Comparison of ENCODE assay signal across 7 mouse cellular contexts in the genomic region with DNA sequence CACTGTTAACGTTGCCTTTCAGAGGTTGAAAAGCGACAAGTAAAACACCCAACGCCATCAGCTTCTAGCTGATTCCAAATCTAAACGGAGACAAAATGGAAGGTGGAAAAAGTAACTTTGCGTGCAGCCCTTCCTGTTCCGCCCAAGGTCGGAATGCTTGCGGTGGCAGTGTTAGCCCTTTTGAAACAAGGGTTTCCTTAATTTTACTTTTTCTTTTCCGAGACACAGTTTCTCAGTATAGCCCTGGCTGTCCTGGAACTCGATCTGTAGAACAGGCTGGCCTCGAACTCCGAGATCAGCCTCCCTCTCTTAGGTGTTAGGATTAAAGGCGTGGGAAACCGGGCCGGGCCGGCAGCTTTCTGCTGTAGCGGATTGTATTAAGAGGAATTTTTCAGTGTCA. TPM values are rescaled to one million over a fixed set of nuclear protein-coding genes. Genes with fewer than 3 reads are reported as not detected.
A peak's percentile ranks its signal among the peaks of the same experiment; 100 is the strongest.
DNase-seq lines count a peak whose midpoint lies in the region; ATAC-seq and TF ChIP-seq lines count a peak whose summit lies in the region.

No protein-coding gene starts in this region.

- no peaks in the 10 kb centered on the region for H3K27me3 ChIP-seq in spleen, adult 2 months (ENCODE audit: control insufficient read depth, insufficient read depth, low read length)
- H3K27me3 ChIP-seq in forebrain, embryonic 15.5 days, result no peaks in the 10 kb centered on the region
- H3K27me3 ChIP-seq in kidney, embryonic 16.5 days (ENCODE audit: insufficient read depth, low read length), result no peaks in the 10 kb centered on the region
- no peaks in the 10 kb centered on the region for H3K27me3 ChIP-seq in lung, embryonic 15.5 days
- H3K27me3 ChIP-seq in small intestine, adult 2 months (ENCODE audit: control insufficient read depth, insufficient read depth, low read length), result no peaks in the 10 kb centered on the region

- peak; percentile 15 to 32 for DNase-seq in spleen, adult 2 months (ENCODE audit: low read depth in 1 of 2, low spot score in 2 of 2)
- DNase-seq in spleen, postnatal 14 days (ENCODE audit: low spot score in 2 of 2), result no peak

- peak overlapping the region; percentile 93 for H3K4me3 ChIP-seq in spleen, adult 2 months (ENCODE audit: extremely low read depth, insufficient read depth, insufficient read length)
- peak overlapping the region; percentile 97 for H3K4me3 ChIP-seq in brown adipose tissue, adult 24 weeks (ENCODE audit: insufficient read depth, low read depth, low read length)
- H3K4me3 ChIP-seq in forebrain, embryonic 15.5 days, result peak overlapping the region; percentile 90
- H3K4me3 ChIP-seq in kidney, embryonic 16.5 days (ENCODE audit: low read length), result peak overlapping the region; percentile 63
- peak overlapping the region; percentile 80 for H3K4me3 ChIP-seq in lung, embryonic 15.5 days
- H3K4me3 ChIP-seq in small intestine, adult 2 months (ENCODE audit: low read depth, low read length), result peak overlapping the region; percentile 89

- peak; percentile 27; the same call in 1 of the 2 replicates for ATAC-seq in forebrain, embryonic 15.5 days (replicated peaks)
- peak; percentile 37; the same call in 1 of the 2 replicates for ATAC-seq in kidney, embryonic 16.5 days (ENCODE audit: low FRiP score, low TSS enrichment)
- peak; percentile 27; the same call in 1 of the 2 replicates for ATAC-seq in lung, embryonic 15.5 days (ENCODE audit: borderline replicate concordance, extremely low read depth, low FRiP score, low TSS enrichment)

- peak overlapping the region; percentile 91 for H3K9ac ChIP-seq in forebrain, embryonic 15.5 days (replicated peaks)
- H3K9ac ChIP-seq in kidney, embryonic 16.5 days (replicated peaks; ENCODE audit: low read length), result peak overlapping the region; percentile 81
- H3K9ac ChIP-seq in lung, embryonic 15.5 days, result peak overlapping the region; percentile 88

- peak overlapping the region; percentile 82 for H3K4me2 ChIP-seq in forebrain, embryonic 15.5 days (replicated peaks)
- peak overlapping the region; percentile 77 for H3K4me2 ChIP-seq in kidney, embryonic 16.5 days (replicated peaks; ENCODE audit: low read depth, low read length)
- peak overlapping the region; percentile 60 for H3K4me2 ChIP-seq in lung, embryonic 15.5 days

- H3K27ac ChIP-seq in spleen, adult 2 months (ENCODE audit: insufficient read depth, low read length), result peak overlapping the region; percentile 86
- H3K27ac ChIP-seq in brown adipose tissue, adult 24 weeks (replicated peaks; ENCODE audit: low read depth, low read length), result peak overlapping the region; percentile 84
- H3K27ac ChIP-seq in forebrain, embryonic 15.5 days (replicated peaks), result peak overlapping the region; percentile 91
- H3K27ac ChIP-seq in kidney, embryonic 16.5 days (ENCODE audit: low read length), result peak overlapping the region; percentile 76
- H3K27ac ChIP-seq in lung, embryonic 15.5 days, result peak overlapping the region; percentile 79
- H3K27ac ChIP-seq in small intestine, adult 2 months (ENCODE audit: insufficient read depth, low read depth, low read length), result peak overlapping the region; percentile 78

- 2% methylated on average over 17 of the region's 17 CpGs for WGBS in spleen, adult 2 months
- under 1% methylated on average over 17 of the region's 17 CpGs for WGBS in forebrain, embryonic 15.5 days
- 0% methylated on average over 17 of the region's 17 CpGs for WGBS in kidney, embryonic 16.5 days
- under 1% methylated on average over 17 of the region's 17 CpGs for WGBS in lung, embryonic 15.5 days
- under 1% methylated on average over 17 of the region's 17 CpGs for WGBS in small intestine, adult 2 months

- TF ChIP-seq POLR2A in spleen, adult 2 months (IDR thresholded peaks at IDR 0.05; ENCODE audit: low read depth, low read length), result no peak
- TF ChIP-seq POLR2A in small intestine, adult 2 months (IDR thresholded peaks at IDR 0.05; ENCODE audit: low read depth, low read length), result no peak

- no peak for TF ChIP-seq CTCF in spleen, adult 2 months (IDR thresholded peaks at IDR 0.05; ENCODE audit: extremely low read depth, insufficient read depth, insufficient read length, insufficient replicate concordance)
- no peak for TF ChIP-seq CTCF in small intestine, adult 2 months (IDR thresholded peaks at IDR 0.05; ENCODE audit: extremely low read depth, insufficient read length, insufficient replicate concordance, low read depth, low read length)

- H3K9me3 ChIP-seq in forebrain, embryonic 15.5 days, result no peaks in the 10 kb centered on the region
- no peaks in the 10 kb centered on the region for H3K9me3 ChIP-seq in kidney, embryonic 16.5 days (ENCODE audit: low read length)
- no peaks in the 10 kb centered on the region for H3K9me3 ChIP-seq in lung, embryonic 15.5 days

- no peaks in the 10 kb centered on the region for H3K36me3 ChIP-seq in spleen, adult 2 months (ENCODE audit: control insufficient read depth, insufficient read depth, low read length)
- no peaks in the 10 kb centered on the region for H3K36me3 ChIP-seq in forebrain, embryonic 15.5 days
- H3K36me3 ChIP-seq in kidney, embryonic 16.5 days (ENCODE audit: insufficient read depth, low read length), result no peaks in the 10 kb centered on the region
- H3K36me3 ChIP-seq in lung, embryonic 15.5 days, result no peaks in the 10 kb centered on the region
- H3K36me3 ChIP-seq in small intestine, adult 2 months (ENCODE audit: control insufficient read depth, insufficient read depth, low read length), result peaks cover 3% of the 10 kb centered on the region; the same call in 1 of the 2 replicates

- peaks cover 3% of the 10 kb centered on the region for H3K4me1 ChIP-seq in spleen, adult 2 months (ENCODE audit: control insufficient read depth, insufficient read depth, insufficient read length)
- peaks cover 5% of the 10 kb centered on the region for H3K4me1 ChIP-seq in brown adipose tissue, adult 24 weeks (ENCODE audit: control insufficient read depth, insufficient read depth, insufficient read length, low read length)
- H3K4me1 ChIP-seq in forebrain, embryonic 15.5 days, result peaks cover 15% of the 10 kb centered on the region
- H3K4me1 ChIP-seq in kidney, embryonic 16.5 days (ENCODE audit: insufficient read depth, low read length), result peaks cover 10% of the 10 kb centered on the region; the same call in 1 of the 2 replicates
- H3K4me1 ChIP-seq in lung, embryonic 15.5 days, result peaks cover 8% of the 10 kb centered on the region
- peaks cover 3% of the 10 kb centered on the region for H3K4me1 ChIP-seq in small intestine, adult 2 months (ENCODE audit: control insufficient read depth, insufficient read depth, insufficient read length, low read length)

RNA-seq across cellular contexts. Expression of a gene that starts 0.5 kb away (rescaled TPM):
- 4.5 and 7.4 TPM in 2 replicates for polyA plus RNA-seq in spleen, adult 2 months (2012; rRNA removed)
- 67.0 and 144 TPM in 2 replicates for polyA plus RNA-seq in brown adipose tissue, adult 24 weeks (2012; ENCODE audit: insufficient read depth, insufficient read length, missing spikeins)
- 104 and 114 TPM in 2 replicates for polyA plus RNA-seq in forebrain, embryonic 15.5 days (2015; fragmentation: Nextera tagmentation; extraction: Ambion mirVana)
- 90.2 and 98.0 TPM in 2 replicates for polyA plus RNA-seq in kidney, embryonic 16.5 days (2015; fragmentation: Nextera tagmentation; extraction: Ambion mirVana)
- polyA plus RNA-seq in lung, embryonic 15.5 days (2015; fragmentation: Nextera tagmentation; extraction: Ambion mirVana), result 92.0 and 94.9 TPM in 2 replicates
- 0.09 and 1.5 TPM in 2 replicates for polyA plus RNA-seq in small intestine, adult 2 months (2012; rRNA removed)

RNA-seq across cellular contexts. Expression of a gene that starts 46.5 kb away (rescaled TPM):
- 1.7 and 1.8 TPM in 2 replicates for polyA plus RNA-seq in spleen, adult 2 months (2012; rRNA removed)
- polyA plus RNA-seq in brown adipose tissue, adult 24 weeks (2012; ENCODE audit: insufficient read depth, insufficient read length, missing spikeins), result 56.6 and 63.8 TPM in 2 replicates
- polyA plus RNA-seq in forebrain, embryonic 15.5 days (2015; fragmentation: Nextera tagmentation; extraction: Ambion mirVana), result 41.0 and 41.5 TPM in 2 replicates
- polyA plus RNA-seq in kidney, embryonic 16.5 days (2015; fragmentation: Nextera tagmentation; extraction: Ambion mirVana), result 65.7 and 68.4 TPM in 2 replicates
- polyA plus RNA-seq in lung, embryonic 15.5 days (2015; fragmentation: Nextera tagmentation; extraction: Ambion mirVana), result 65.6 and 68.6 TPM in 2 replicates
- polyA plus RNA-seq in small intestine, adult 2 months (2012; rRNA removed), result 1.5 and 1.8 TPM in 2 replicates

Comparison
In these comparisons a context has a peak if more than half of its experiments do, and no peak if none do; other contexts are left out.
1. DNase-seq: peak in spleen, adult 2 months (2 of 2); none in spleen, postnatal 14 days (0 of 2).
2. RNA of a gene that starts 46.5 kb away (polyA plus RNA-seq): 65.7 to 68.4 TPM in kidney, embryonic 16.5 days, 65.6 to 68.6 TPM in lung, embryonic 15.5 days, 56.6 to 63.8 TPM in brown adipose tissue, adult 24 weeks and 41.0 to 41.5 TPM in forebrain, embryonic 15.5 days; 1.7 to 1.8 TPM in spleen, adult 2 months and 1.5 to 1.8 TPM in small intestine, adult 2 months; every median in the first group is over 10 times any median in the second.
3. Peak in every context shown above with its lines, with median percentiles within 50 percentile points of each other: H3K27ac ChIP-seq, H3K4me3 ChIP-seq, ATAC-seq, H3K4me2 ChIP-seq and H3K9ac ChIP-seq.